Mouse (Mus musculus) ES-Bruce4 (cell line): ENCODE data around the gene Tmc1.

ENCODE experiments used
- CTCF ChIP-seq: IDR thresholded peaks from one replicate; pipeline ENCODE4 v1.8.1; 2011; ENCODE audit warnings: low read depth, low read length
- EP300 ChIP-seq: IDR thresholded peaks from 2 replicates; pipeline ENCODE4 v1.6.1; 2011; ENCODE audit warnings: low read depth, low read length; ENCODE audit not compliant: insufficient read depth
- POLR2A ChIP-seq: IDR thresholded peaks from one replicate; pipeline ENCODE4 v1.8.1; 2011; ENCODE audit warnings: low read length; ENCODE audit not compliant: insufficient read depth

DNA sequence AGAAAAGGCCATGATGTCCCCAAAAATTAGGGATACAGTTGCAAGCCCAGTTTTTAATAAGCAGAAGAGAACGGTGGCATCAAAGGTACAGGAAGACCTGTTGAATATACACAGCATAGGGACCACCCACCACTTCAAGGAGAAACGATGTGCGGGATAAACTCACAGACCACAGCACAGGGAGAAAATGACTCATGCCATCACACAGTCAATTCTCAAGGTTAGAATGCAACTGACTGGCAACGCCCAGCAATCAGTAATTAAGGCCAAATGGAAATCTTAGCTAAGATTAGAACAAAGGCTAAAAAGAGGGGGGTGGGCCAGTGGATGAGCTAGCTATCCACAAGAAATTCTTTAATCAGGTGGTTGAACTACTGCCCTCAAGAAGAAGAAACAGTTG is 9.6 kb downstream of the Tmc1 start:
- TF ChIP-seq POLR2A: no peak
- TF ChIP-seq CTCF: no peak
- no peak for TF ChIP-seq EP300
